Mouse (Mus musculus): ENCODE measurements around the gene Ccnd3. TPM values are rescaled to one million over a fixed set of nuclear protein-coding genes. Genes with fewer than 3 reads are reported as not detected.

Ccnd3 gene
- polyA plus RNA-seq, 1 experiment: 580 TPM

DNA sequence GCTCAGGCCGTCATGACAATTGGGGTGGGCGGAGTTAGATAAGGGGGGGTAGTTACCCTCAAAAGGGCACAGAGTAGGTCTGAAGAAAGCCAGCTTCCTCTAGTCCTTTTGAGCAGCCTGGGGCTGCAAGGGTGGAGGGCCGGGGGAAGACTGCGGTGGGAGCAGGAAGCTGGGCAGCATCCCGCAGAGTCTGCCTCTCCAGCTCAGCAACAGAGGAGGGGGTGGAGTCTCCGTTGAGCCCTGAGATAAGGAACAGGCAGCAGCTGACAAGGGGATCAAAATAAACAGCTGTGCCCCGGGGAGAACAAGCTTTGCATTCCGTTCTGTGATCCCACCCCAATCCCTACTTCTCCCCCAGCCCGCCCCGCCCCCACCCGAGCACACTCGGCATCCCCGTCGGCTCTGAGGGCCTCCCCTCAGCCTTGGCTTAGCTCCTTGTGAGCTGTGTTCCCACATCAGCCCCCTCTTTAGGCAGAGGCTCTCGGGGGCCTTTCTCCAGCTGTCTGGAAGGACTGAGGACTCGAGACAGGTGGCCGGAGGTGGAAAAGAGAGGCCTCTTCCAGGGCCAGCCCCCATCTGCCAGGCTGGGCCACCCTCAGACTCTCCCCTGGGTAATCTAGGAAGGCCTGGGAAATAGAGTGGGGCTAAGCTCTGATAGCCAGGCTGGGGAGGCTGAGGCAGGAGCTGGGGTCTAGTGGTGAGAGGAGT lies 16.9 kb downstream of the Ccnd3 start:
- peak; percentile 69 for TF ChIP-seq GATA1 (IDR thresholded peaks at IDR 0.05; ENCODE audit: low read length)

- no peak for TF ChIP-seq GATA1 (IDR thresholded peaks at IDR 0.05; ENCODE audit: low read length)
These were observed 17.7 kb downstream of the Ccnd3 start for GRCm38 (mm10) chr17:47522536-47522935.

- TF ChIP-seq GATA1 (IDR thresholded peaks at IDR 0.05; ENCODE audit: low read length): no peak
These were observed 18.4 kb downstream of the Ccnd3 start for GRCm38 (mm10) chr17:47523211-47523682.

DNA sequence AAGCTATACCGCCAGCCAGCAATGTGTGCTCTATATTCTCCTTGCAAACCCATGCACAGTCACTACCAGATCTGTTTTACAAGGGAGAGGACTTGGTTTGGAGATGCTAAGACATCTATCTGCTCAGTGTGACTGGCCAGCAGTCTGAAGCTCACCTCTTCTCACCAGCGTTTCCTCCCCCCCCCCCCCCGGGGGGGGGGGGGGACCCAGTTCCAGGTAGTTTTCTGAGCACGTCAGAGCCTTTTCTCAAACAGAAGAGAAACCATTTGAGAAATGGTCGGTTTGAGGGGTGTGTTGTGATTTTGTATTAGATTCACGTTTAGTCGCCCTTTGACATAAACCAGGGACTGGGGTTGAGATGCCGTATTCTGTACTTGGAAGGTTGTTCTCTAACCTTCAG lies 19.2 kb downstream of the Ccnd3 start:
- no peak for TF ChIP-seq GATA1 (IDR thresholded peaks at IDR 0.05; ENCODE audit: low read length)

DNA sequence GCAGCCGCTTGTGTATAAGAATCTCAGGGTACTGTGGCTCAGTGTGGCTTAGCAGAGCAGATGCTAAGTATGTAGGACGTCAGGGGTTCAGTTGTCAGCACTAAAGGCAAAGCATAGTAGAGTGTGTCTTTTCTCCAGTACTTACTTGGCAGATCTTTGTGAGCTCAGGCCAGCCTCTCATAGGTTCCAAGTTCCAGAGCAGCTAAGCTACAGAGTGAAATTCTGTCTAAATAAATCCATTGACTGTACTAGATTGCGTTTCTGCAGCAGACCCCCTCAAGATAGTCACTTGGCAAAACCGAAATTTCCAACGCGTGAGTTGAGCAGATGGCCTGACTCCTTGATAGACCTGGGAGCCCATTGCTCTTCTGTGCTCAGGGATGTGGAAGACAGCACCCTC lies 20.1 kb downstream of the Ccnd3 start:
- no peak for TF ChIP-seq GATA1 (IDR thresholded peaks at IDR 0.05; ENCODE audit: low read length)

DNA sequence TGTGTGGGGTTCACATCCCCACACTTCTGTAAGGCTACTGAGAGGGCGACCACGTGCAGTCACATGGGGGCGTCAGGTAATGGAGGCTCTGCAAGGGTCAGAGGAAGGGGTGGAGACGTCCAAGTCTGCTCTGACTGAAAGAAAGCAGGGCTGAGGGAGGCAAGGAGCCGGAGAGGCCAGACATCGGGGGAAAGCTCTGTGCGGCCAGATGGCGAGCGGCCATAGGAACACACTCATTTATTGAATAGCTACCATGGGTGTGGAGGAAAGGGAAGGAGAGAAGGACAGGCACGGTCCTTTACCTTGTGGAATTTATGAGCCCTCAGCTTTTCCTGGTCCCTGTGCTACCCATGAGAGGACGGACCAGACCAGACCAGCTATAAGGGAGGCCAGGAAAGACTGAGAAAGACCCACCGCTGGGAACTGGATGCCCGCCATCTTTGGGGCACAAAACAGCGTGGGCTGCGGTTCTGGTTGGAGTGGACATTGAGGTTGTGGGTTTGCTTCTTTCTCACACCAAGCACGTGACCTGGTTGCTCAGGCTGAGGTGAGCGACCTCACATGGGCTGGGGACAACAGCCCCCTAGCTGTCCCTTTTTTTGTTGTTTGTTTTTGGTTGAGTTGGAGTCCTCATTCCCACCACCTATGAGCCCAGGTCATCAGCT lies 22.1 kb downstream of the Ccnd3 start:
- TF ChIP-seq GATA1 (IDR thresholded peaks at IDR 0.05; ENCODE audit: low read length): no peak

- no peak for TF ChIP-seq GATA1 (IDR thresholded peaks at IDR 0.05; ENCODE audit: low read length)
These were observed 22.9 kb downstream of the Ccnd3 start for GRCm38 (mm10) chr17:47527581-47528300.

GRCm38 (mm10) chr17:47528919-47529318 lies 24.1 kb downstream of the Ccnd3 start:
- TF ChIP-seq GATA1 (IDR thresholded peaks at IDR 0.05; ENCODE audit: low read length): no peak

- no peak for TF ChIP-seq GATA1 (IDR thresholded peaks at IDR 0.05; ENCODE audit: low read length)
These were observed 24.7 kb downstream of the Ccnd3 start for GRCm38 (mm10) chr17:47529595-47529994.

DNA sequence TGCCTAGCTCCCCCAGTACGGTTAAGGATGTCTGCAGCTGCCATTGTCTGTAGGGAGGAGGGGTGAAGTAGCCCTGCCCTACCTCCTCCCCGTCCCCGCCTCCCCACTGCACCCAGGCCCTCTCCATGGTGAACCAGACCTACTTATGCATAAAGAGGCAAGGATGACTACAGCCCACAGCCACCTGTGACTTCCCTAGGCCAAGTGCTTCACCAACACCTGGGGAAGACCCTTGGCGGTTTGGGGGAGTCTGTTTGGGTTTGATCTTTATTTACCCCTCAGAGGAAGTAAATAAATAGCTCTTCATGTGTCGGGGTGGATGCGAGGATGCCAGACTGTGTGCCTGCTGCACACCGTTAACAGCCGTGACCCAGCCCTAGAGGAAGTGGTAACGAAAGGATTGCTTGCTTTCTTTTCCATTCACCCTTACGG lies 26.6 kb downstream of the Ccnd3 start:
- no peak for TF ChIP-seq GATA1 (IDR thresholded peaks at IDR 0.05; ENCODE audit: low read length)

GRCm38 (mm10) chr17:47532364-47532763 lies 27.5 kb downstream of the Ccnd3 start:
- no peak for TF ChIP-seq GATA1 (IDR thresholded peaks at IDR 0.05; ENCODE audit: low read length)

DNA sequence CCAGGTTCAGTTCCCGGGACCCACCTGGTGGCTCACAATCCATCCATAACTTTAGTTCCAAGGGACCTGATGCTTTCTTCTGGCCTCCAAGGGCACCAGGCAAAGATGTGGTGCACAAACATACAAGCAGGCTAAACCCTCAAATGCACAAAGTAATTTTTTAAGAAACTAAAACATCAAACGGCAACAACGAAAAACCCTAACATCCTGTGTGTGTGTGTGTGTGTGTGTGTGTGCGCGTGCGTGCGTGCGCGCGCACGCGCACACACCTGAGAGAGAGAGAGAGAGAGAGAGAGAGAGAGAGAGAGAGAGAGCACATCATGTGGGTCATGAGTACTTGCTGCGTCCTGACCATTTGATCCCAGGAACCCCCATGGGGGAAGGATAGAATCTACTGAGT lies 28.8 kb downstream of the Ccnd3 start:
- no peak for TF ChIP-seq GATA1 (IDR thresholded peaks at IDR 0.05; ENCODE audit: low read length)

DNA sequence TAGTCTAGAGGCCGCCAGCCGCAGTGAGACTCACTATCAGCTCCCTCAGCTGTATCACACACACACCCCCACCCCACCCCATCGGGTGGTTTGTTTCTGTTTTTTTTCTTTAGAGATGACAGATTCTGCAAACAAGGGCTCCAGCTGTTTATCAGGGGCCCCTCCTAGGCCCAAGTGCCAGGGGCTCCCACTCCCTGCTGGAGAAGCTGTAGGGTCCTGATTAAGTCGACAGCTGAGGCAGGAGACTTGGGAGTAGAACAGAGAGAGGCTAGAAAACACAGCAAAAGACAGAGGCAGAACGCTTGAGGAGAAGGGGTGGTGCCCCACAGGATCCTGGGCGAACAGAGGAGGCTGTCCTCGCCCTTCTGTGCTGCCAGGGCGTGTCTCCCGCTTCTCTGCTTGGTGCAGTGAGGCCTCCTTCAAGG lies 31.0 kb downstream of the Ccnd3 start:
- TF ChIP-seq GATA1 (IDR thresholded peaks at IDR 0.05; ENCODE audit: low read length): peak; percentile 66

GRCm38 (mm10) chr17:47538049-47538448 lies 33.2 kb downstream of the Ccnd3 start:
- TF ChIP-seq GATA1 (IDR thresholded peaks at IDR 0.05; ENCODE audit: low read length): no peak

DNA sequence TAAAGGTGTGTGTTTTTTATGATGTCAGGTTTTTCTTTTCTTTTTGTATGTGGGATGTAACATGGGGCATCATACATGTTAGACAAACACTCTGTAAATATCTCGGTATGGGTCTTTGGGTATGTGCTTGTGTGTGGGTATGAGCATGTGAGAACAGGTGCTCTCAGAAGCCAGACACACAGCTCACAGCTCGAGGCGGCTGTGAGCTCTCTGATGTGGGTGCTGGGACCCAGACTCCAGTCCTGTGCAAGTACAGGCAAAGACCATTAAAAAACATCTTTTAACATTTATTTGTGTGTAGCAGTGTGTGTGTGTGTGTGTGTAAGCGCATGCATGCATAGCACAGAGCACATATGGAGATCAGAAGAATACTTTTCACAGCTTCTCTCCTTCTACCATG lies 34.3 kb downstream of the Ccnd3 start:
- TF ChIP-seq GATA1 (IDR thresholded peaks at IDR 0.05; ENCODE audit: low read length): no peak

DNA sequence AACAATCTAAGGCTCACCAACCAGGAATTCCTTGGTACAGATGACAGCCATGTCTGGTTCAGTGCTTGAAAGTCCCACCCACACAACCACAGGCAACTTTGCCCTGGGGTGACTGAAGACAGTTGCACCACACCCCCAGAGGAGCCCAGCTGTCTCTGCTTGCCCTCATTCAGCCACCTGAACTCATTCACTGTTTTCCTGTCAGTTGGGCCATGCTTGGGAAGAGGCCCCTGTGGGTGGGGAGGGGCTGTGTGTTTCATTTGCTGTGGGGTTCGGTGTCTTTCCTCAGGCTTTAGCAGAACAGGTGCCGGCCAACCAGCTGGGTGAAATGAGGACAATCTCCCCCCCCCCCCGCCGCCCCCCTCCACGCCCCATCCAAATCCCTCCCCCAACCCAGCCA lies 37.2 kb downstream of the Ccnd3 start:
- TF ChIP-seq GATA1 (IDR thresholded peaks at IDR 0.05; ENCODE audit: low read length): no peak

Measured in G1E-ER4 (cell line).